ENCODE assay signal across 20 mouse cellular contexts in genomic region chr9:49672646-49673199, GRCm38 (mm10).
A peak's percentile ranks its signal among the peaks of the same experiment; 100 is the strongest.
DNase-seq lines count a peak whose midpoint lies in the region; ATAC-seq lines count a peak whose summit lies in the region.
"Had no signal": no experiment of that assay in that cellular context is flagged by ENCODE, and none has a peak within 500 bp of the region (broad histone marks: within the 10 kb centered on the region; RNA-seq: fewer than 3 reads in every experiment).

No protein-coding gene starts in this region.

- H3K36me3 ChIP-seq in hindbrain, embryonic 13.5 days, result 0 out of 2 replicates have a peak, but pooled peaks cover 3% of the 10 kb centered on the region
- no peaks in the 10 kb centered on the region for H3K36me3 ChIP-seq in hindbrain, embryonic 12.5 days
- 0 out of 2 replicates have a peak, but pooled peaks cover 4% of the 10 kb centered on the region for H3K36me3 ChIP-seq in midbrain, embryonic 13.5 days
- H3K36me3 ChIP-seq in midbrain, embryonic 11.5 days (ENCODE audit: control insufficient read depth, insufficient read depth, low read length), result no peaks in the 10 kb centered on the region
- H3K36me3 ChIP-seq in limb, embryonic 10.5 days, result no peaks in the 10 kb centered on the region
- H3K36me3 ChIP-seq: embryonic facial prominence, embryonic 12.5 days; heart, embryonic 10.5 days had no signal

- H3K4me2 ChIP-seq in hindbrain, embryonic 13.5 days, result no peak overlapping the region
- H3K4me2 ChIP-seq in hindbrain, embryonic 12.5 days (replicated peaks), result no peak overlapping the region
- H3K4me2 ChIP-seq in midbrain, embryonic 13.5 days (replicated peaks), result no peak overlapping the region
- H3K4me2 ChIP-seq in midbrain, embryonic 11.5 days, result no peak overlapping the region
- H3K4me2 ChIP-seq: embryonic facial prominence, embryonic 12.5 days; forebrain, embryonic 13.5 days had no signal

- no peaks in the 10 kb centered on the region for H3K27me3 ChIP-seq in hindbrain, embryonic 13.5 days
- H3K27me3 ChIP-seq in hindbrain, embryonic 12.5 days, result no peaks in the 10 kb centered on the region
- no peaks in the 10 kb centered on the region for H3K27me3 ChIP-seq in midbrain, embryonic 13.5 days
- H3K27me3 ChIP-seq in midbrain, embryonic 11.5 days (ENCODE audit: control insufficient read depth, insufficient read depth, low read length), result no peaks in the 10 kb centered on the region
- no peaks in the 10 kb centered on the region for H3K27me3 ChIP-seq in limb, embryonic 10.5 days (ENCODE audit: low read depth, poor library complexity, severe bottlenecking)
- H3K27me3 ChIP-seq: CH12.LX; embryonic facial prominence, embryonic 12.5 days; forebrain, embryonic 13.5 days had no signal

- H3K9me3 ChIP-seq in hindbrain, embryonic 13.5 days, result no peaks in the 10 kb centered on the region
- no peaks in the 10 kb centered on the region for H3K9me3 ChIP-seq in hindbrain, embryonic 12.5 days (replicated peaks)
- no peaks in the 10 kb centered on the region for H3K9me3 ChIP-seq in midbrain, embryonic 13.5 days
- H3K9me3 ChIP-seq in midbrain, embryonic 11.5 days (ENCODE audit: control insufficient read depth, low read length), result no peaks in the 10 kb centered on the region
- no peaks in the 10 kb centered on the region for H3K9me3 ChIP-seq in limb, embryonic 10.5 days (replicated peaks)
- H3K9me3 ChIP-seq: embryonic facial prominence, embryonic 12.5 days; forebrain, embryonic 13.5 days; heart, embryonic 10.5 days had no signal

- no peak for DNase-seq in midbrain, embryonic 11.5 days (ENCODE audit: low spot score, missing footprints)
- peak; percentile 73 for DNase-seq in Muller cell, postnatal 12 days (ENCODE audit: inconsistent ontology term)
- no peak for DNase-seq in limb, embryonic 10.5 days (ENCODE audit: low spot score)
- no peak for DNase-seq in urinary bladder, postnatal 36 days (ENCODE audit: low spot score in 2 of 2)
- DNase-seq in left cerebral cortex, adult 18-20 months (ENCODE audit: low spot score in 2 of 2), result no peak
- DNase-seq: adrenal gland, adult 8-10 months; adrenal gland, postnatal 36 days; cerebellum, adult 2 months; cerebellum, postnatal 10 days; embryo, embryonic 11 days; gastrocnemius, postnatal 36 days; heart, postnatal 14 days had no signal

- no peak for ATAC-seq in hindbrain, embryonic 13.5 days (ENCODE audit: low FRiP score)
- ATAC-seq in hindbrain, embryonic 12.5 days (ENCODE audit: low FRiP score), result no peak
- no peak for ATAC-seq in midbrain, embryonic 13.5 days
- ATAC-seq in midbrain, embryonic 11.5 days (ENCODE audit: low FRiP score), result no peak
- ATAC-seq: forebrain, embryonic 13.5 days; hindbrain, embryonic 16.5 days had no signal

- WGBS in hindbrain, embryonic 13.5 days, result 62% methylated on average over 6 of the region's 6 CpGs
- WGBS in hindbrain, embryonic 12.5 days, result 53% methylated on average over 6 of the region's 6 CpGs
- 19% methylated on average over 6 of the region's 6 CpGs for WGBS in midbrain, embryonic 13.5 days
- 37% methylated on average over 6 of the region's 6 CpGs for WGBS in midbrain, embryonic 11.5 days
- 65% methylated on average over 6 of the region's 6 CpGs for WGBS in limb, embryonic 10.5 days

- H3K9ac ChIP-seq in hindbrain, embryonic 13.5 days, result no peak overlapping the region
- H3K9ac ChIP-seq in hindbrain, embryonic 12.5 days, result no peak overlapping the region
- H3K9ac ChIP-seq in midbrain, embryonic 13.5 days (replicated peaks), result no peak overlapping the region
- no peak overlapping the region for H3K9ac ChIP-seq in midbrain, embryonic 11.5 days (ENCODE audit: low read length)
- H3K9ac ChIP-seq: embryonic facial prominence, embryonic 12.5 days; forebrain, embryonic 13.5 days had no signal

- H3K4me1 ChIP-seq in hindbrain, embryonic 13.5 days (replicated peaks), result peaks cover 48% of the 10 kb centered on the region
- peaks cover 21% of the 10 kb centered on the region for H3K4me1 ChIP-seq in hindbrain, embryonic 12.5 days
- peaks cover 45% of the 10 kb centered on the region for H3K4me1 ChIP-seq in midbrain, embryonic 13.5 days (replicated peaks)
- peaks cover 8% of the 10 kb centered on the region; the same call in 1 of the 2 replicates for H3K4me1 ChIP-seq in midbrain, embryonic 11.5 days (ENCODE audit: control insufficient read depth, insufficient read depth, low read length)
- H3K4me1 ChIP-seq in limb, embryonic 10.5 days, result peaks cover 40% of the 10 kb centered on the region

- peak overlapping the region; percentile 49; the same call in 1 of the 2 replicates for H3K27ac ChIP-seq in hindbrain, embryonic 13.5 days
- no peak overlapping the region for H3K27ac ChIP-seq in hindbrain, embryonic 12.5 days
- H3K27ac ChIP-seq in midbrain, embryonic 13.5 days, result peak overlapping the region; percentile 39; the same call in 1 of the 2 replicates
- no peak overlapping the region for H3K27ac ChIP-seq in midbrain, embryonic 11.5 days (ENCODE audit: low read depth, low read length)
- peak overlapping the region; percentile 23; the same call in 1 of the 2 replicates for H3K27ac ChIP-seq in limb, embryonic 10.5 days
- H3K27ac ChIP-seq: embryonic facial prominence, embryonic 12.5 days; forebrain, embryonic 13.5 days; heart, embryonic 10.5 days had no signal

- no peak overlapping the region for H3K4me3 ChIP-seq in hindbrain, embryonic 13.5 days
- no peak overlapping the region for H3K4me3 ChIP-seq in hindbrain, embryonic 12.5 days
- H3K4me3 ChIP-seq in midbrain, embryonic 13.5 days (replicated peaks), result no peak overlapping the region
- H3K4me3 ChIP-seq in midbrain, embryonic 11.5 days (ENCODE audit: low read depth, low read length), result no peak overlapping the region
- no peak overlapping the region for H3K4me3 ChIP-seq in limb, embryonic 10.5 days
- H3K4me3 ChIP-seq: embryonic facial prominence, embryonic 12.5 days; forebrain, embryonic 13.5 days; heart, embryonic 10.5 days had no signal

Comparison
In these comparisons a context has a peak if more than half of its experiments do, and no peak if none do; other contexts are left out.
1. H3K27ac ChIP-seq: peak in hindbrain, embryonic 13.5 days (single experiment), midbrain, embryonic 13.5 days (single experiment) and limb, embryonic 10.5 days (single experiment); none in hindbrain, embryonic 12.5 days (single experiment) and midbrain, embryonic 11.5 days (single experiment).